Mouse (Mus musculus): ENCODE results near the gene Slc12a7. TPM values are rescaled to one million over a fixed set of nuclear protein-coding genes. Genes with fewer than 3 reads are reported as not detected.

Slc12a7 gene
- polyA plus RNA-seq, 1 experiment from 2014 or later = 47.8 TPM

- H3K4me3 ChIP-seq = no peak overlapping the region
- H3K27ac ChIP-seq (replicated peaks) = no peak overlapping the region
- no peaks in the 10 kb centered on the region for H3K9me3 ChIP-seq (replicated peaks)
- H3K4me1 ChIP-seq = no peaks in the 10 kb centered on the region
- H3K36me3 ChIP-seq = peaks cover 100% of the 10 kb centered on the region
- no peak for DNase-seq (ENCODE audit: low spot score)
- 94% methylated on average over 5 of the region's 5 CpGs for WGBS
- H3K27me3 ChIP-seq (ENCODE audit: low read depth, poor library complexity, severe bottlenecking) = no peaks in the 10 kb centered on the region
Observed at GRCm38 (mm10) chr13:73804914-73805313, 72.0 kb downstream of the Slc12a7 start.

- Histone ChIP-seq H3K4me3 (no peak overlapping the region), H3K36me3 (peaks cover 99% of the 10 kb centered on the region), H3K27me3 (ENCODE audit: low read depth, poor library complexity, severe bottlenecking) (no peaks in the 10 kb centered on the region), H3K9me3 (replicated peaks) (no peaks in the 10 kb centered on the region), H3K4me1 (peaks cover 4% of the 10 kb centered on the region; the same call in 1 of the 2 replicates), H3K27ac (replicated peaks) (no peak overlapping the region)
- WGBS = 95% methylated on average over 3 of the region's 3 CpGs
- no peak for DNase-seq (ENCODE audit: low spot score)
Observed at GRCm38 (mm10) chr13:73812936-73813335, 80.0 kb downstream of the Slc12a7 start.

GRCm38 (mm10) chr13:73814181-73814580 is 81.3 kb downstream of the Slc12a7 start:
- no peak overlapping the region for H3K4me3 ChIP-seq
- 92% methylated on average over 7 of the region's 7 CpGs for WGBS
- no peak for DNase-seq (ENCODE audit: low spot score)
- peaks cover 4% of the 10 kb centered on the region; the same call in 1 of the 2 replicates for H3K4me1 ChIP-seq
- H3K27ac ChIP-seq (replicated peaks) = no peak overlapping the region
- H3K36me3 ChIP-seq = peaks cover 90% of the 10 kb centered on the region
- H3K27me3 ChIP-seq (ENCODE audit: low read depth, poor library complexity, severe bottlenecking) = no peaks in the 10 kb centered on the region
- no peaks in the 10 kb centered on the region for H3K9me3 ChIP-seq (replicated peaks)

- Histone ChIP-seq H3K4me1 (peaks cover 4% of the 10 kb centered on the region; the same call in 1 of the 2 replicates), H3K27me3 (ENCODE audit: low read depth, poor library complexity, severe bottlenecking) (no peaks in the 10 kb centered on the region), H3K9me3 (replicated peaks) (no peaks in the 10 kb centered on the region), H3K4me3 (no peak overlapping the region), H3K27ac (replicated peaks) (no peak overlapping the region), H3K36me3 (peaks cover 68% of the 10 kb centered on the region)
- no peak for DNase-seq (ENCODE audit: low spot score)
- 74% methylated on average over 6 of the region's 6 CpGs for WGBS
Observed at GRCm38 (mm10) chr13:73816338-73816737, 83.4 kb downstream of the Slc12a7 start.

GRCm38 (mm10) chr13:73818921-73819320 is 86.0 kb downstream of the Slc12a7 start:
- WGBS = 77% methylated on average over 3 of the region's 3 CpGs
- no peak overlapping the region for H3K27ac ChIP-seq (replicated peaks)
- no peaks in the 10 kb centered on the region for H3K9me3 ChIP-seq (replicated peaks)
- H3K4me1 ChIP-seq = peaks cover 10% of the 10 kb centered on the region; the same call in 1 of the 2 replicates
- DNase-seq (ENCODE audit: low spot score) = no peak
- H3K4me3 ChIP-seq = no peak overlapping the region
- no peaks in the 10 kb centered on the region for H3K27me3 ChIP-seq (ENCODE audit: low read depth, poor library complexity, severe bottlenecking)
- H3K36me3 ChIP-seq = peaks cover 42% of the 10 kb centered on the region

- peaks cover 19% of the 10 kb centered on the region for H3K36me3 ChIP-seq
- DNase-seq (ENCODE audit: low spot score) = no peak
- H3K4me1 ChIP-seq = peaks cover 8% of the 10 kb centered on the region; the same call in 1 of the 2 replicates
- H3K27me3 ChIP-seq (ENCODE audit: low read depth, poor library complexity, severe bottlenecking) = no peaks in the 10 kb centered on the region
- H3K4me3 ChIP-seq = no peak overlapping the region
- no peaks in the 10 kb centered on the region for H3K9me3 ChIP-seq (replicated peaks)
- WGBS = 91% methylated on average over 7 of the region's 7 CpGs
- 0 out of 2 replicates have a peak overlapping the region, but pooled peaks have one; percentile 2 for H3K27ac ChIP-seq (replicated peaks)
Observed at GRCm38 (mm10) chr13:73821251-73821650, 88.4 kb downstream of the Slc12a7 start.

GRCm38 (mm10) chr13:73822187-73822800 is 89.4 kb downstream of the Slc12a7 start:
- 0 out of 2 replicates have a peak, but pooled peaks cover 6% of the 10 kb centered on the region for H3K4me1 ChIP-seq
- no peaks in the 10 kb centered on the region for H3K9me3 ChIP-seq (replicated peaks)
- no peak overlapping the region for H3K4me3 ChIP-seq
- peaks cover 9% of the 10 kb centered on the region for H3K36me3 ChIP-seq
- no peak overlapping the region for H3K27ac ChIP-seq (replicated peaks)
- DNase-seq (ENCODE audit: low spot score) = peak; percentile 49
- 74% methylated on average over 4 of the region's 4 CpGs for WGBS
- no peaks in the 10 kb centered on the region for H3K27me3 ChIP-seq (ENCODE audit: low read depth, poor library complexity, severe bottlenecking)

- no peak overlapping the region for H3K27ac ChIP-seq (replicated peaks)
- 0 out of 2 replicates have a peak, but pooled peaks cover 6% of the 10 kb centered on the region for H3K4me1 ChIP-seq
- H3K27me3 ChIP-seq (ENCODE audit: low read depth, poor library complexity, severe bottlenecking) = no peaks in the 10 kb centered on the region
- no peak for DNase-seq (ENCODE audit: low spot score)
- no peaks in the 10 kb centered on the region for H3K9me3 ChIP-seq (replicated peaks)
- H3K4me3 ChIP-seq = no peak overlapping the region
- no peaks in the 10 kb centered on the region for H3K36me3 ChIP-seq
- WGBS = 91% methylated on average over 6 of the region's 6 CpGs
Observed at GRCm38 (mm10) chr13:73823711-73824110, 90.8 kb downstream of the Slc12a7 start.

GRCm38 (mm10) chr13:73827243-73827642 is 94.3 kb downstream of the Slc12a7 start:
- no peaks in the 10 kb centered on the region for H3K4me1 ChIP-seq
- no peak overlapping the region for H3K4me3 ChIP-seq
- no peak for DNase-seq (ENCODE audit: low spot score)
- no peaks in the 10 kb centered on the region for H3K9me3 ChIP-seq (replicated peaks)
- H3K27me3 ChIP-seq (ENCODE audit: low read depth, poor library complexity, severe bottlenecking) = 0 out of 2 replicates have a peak, but pooled peaks cover under 1% of the 10 kb centered on the region
- no peaks in the 10 kb centered on the region for H3K36me3 ChIP-seq
- H3K27ac ChIP-seq (replicated peaks) = no peak overlapping the region
- 89% methylated on average over 8 of the region's 8 CpGs for WGBS

GRCm38 (mm10) chr13:73831486-73831885 is 98.6 kb downstream of the Slc12a7 start:
- H3K27ac ChIP-seq (replicated peaks) = no peak overlapping the region
- H3K36me3 ChIP-seq = no peaks in the 10 kb centered on the region
- no peak overlapping the region for H3K4me3 ChIP-seq
- WGBS = 2% methylated on average over 2 of the region's 2 CpGs
- H3K4me1 ChIP-seq = no peaks in the 10 kb centered on the region; the same call in 1 of the 2 replicates
- peaks cover 9% of the 10 kb centered on the region for H3K27me3 ChIP-seq (ENCODE audit: low read depth, poor library complexity, severe bottlenecking)
- H3K9me3 ChIP-seq (replicated peaks) = no peaks in the 10 kb centered on the region
- DNase-seq (ENCODE audit: low spot score) = peak; percentile 67

- no peaks in the 10 kb centered on the region for H3K9me3 ChIP-seq (replicated peaks)
- H3K4me1 ChIP-seq = peaks cover 4% of the 10 kb centered on the region; the same call in 1 of the 2 replicates
- no peaks in the 10 kb centered on the region for H3K36me3 ChIP-seq
- no peak overlapping the region for H3K27ac ChIP-seq (replicated peaks)
- H3K4me3 ChIP-seq = no peak overlapping the region
- peak; percentile 22 for DNase-seq (ENCODE audit: low spot score)
- WGBS = 73% methylated on average over 12 of the region's 12 CpGs
- H3K27me3 ChIP-seq (ENCODE audit: low read depth, poor library complexity, severe bottlenecking) = peaks cover 25% of the 10 kb centered on the region
Observed at GRCm38 (mm10) chr13:73833809-73834208, 100.9 kb downstream of the Slc12a7 start.

- DNase-seq (ENCODE audit: low spot score) = no peak
- H3K27me3 ChIP-seq (ENCODE audit: low read depth, poor library complexity, severe bottlenecking) = peaks cover 32% of the 10 kb centered on the region
- H3K4me1 ChIP-seq = peaks cover 15% of the 10 kb centered on the region
- no peaks in the 10 kb centered on the region for H3K36me3 ChIP-seq
- WGBS = 80% methylated on average over 4 of the region's 4 CpGs
- no peak overlapping the region for H3K4me3 ChIP-seq
- no peaks in the 10 kb centered on the region for H3K9me3 ChIP-seq (replicated peaks)
- H3K27ac ChIP-seq (replicated peaks) = no peak overlapping the region
Observed at GRCm38 (mm10) chr13:73835791-73836190, 102.9 kb downstream of the Slc12a7 start.

- 85% methylated on average over 6 of the region's 6 CpGs for WGBS
- no peaks in the 10 kb centered on the region for H3K36me3 ChIP-seq
- no peaks in the 10 kb centered on the region for H3K9me3 ChIP-seq (replicated peaks)
- peaks cover 34% of the 10 kb centered on the region for H3K27me3 ChIP-seq (ENCODE audit: low read depth, poor library complexity, severe bottlenecking)
- no peak overlapping the region for H3K27ac ChIP-seq (replicated peaks)
- no peak overlapping the region for H3K4me3 ChIP-seq
- peaks cover 15% of the 10 kb centered on the region for H3K4me1 ChIP-seq
- no peak for DNase-seq (ENCODE audit: low spot score)
Observed at GRCm38 (mm10) chr13:73836491-73836890, 103.6 kb downstream of the Slc12a7 start.

Measured in midbrain, embryonic 10.5 days (tissue).